Mouse (Mus musculus): ENCODE data around the gene Cetn2. TPM values are rescaled to one million over a fixed set of nuclear protein-coding genes. Genes with fewer than 3 reads are reported as not detected.

Cetn2 gene
- total and polyA plus RNA-seq, 2 experiments from 2014 or later: 41.4 to 95.5 TPM

GRCm38 (mm10) chrX:72918682-72919059 is 460 bp upstream of the Cetn2 start:
- no peaks in the 10 kb centered on the region for H3K36me3 ChIP-seq (ENCODE audit: insufficient read depth)
- DNase-seq (no peak), ATAC-seq (no peak)
- peak overlapping the region; percentile 24; the same call in 1 of the 2 replicates for H3K27ac ChIP-seq (ENCODE audit: low read depth, low read length)
- H3K9ac ChIP-seq: peak overlapping the region; percentile 42
- peak overlapping the region; percentile 54 for H3K4me2 ChIP-seq (ENCODE audit: low read depth)
- H3K27me3 ChIP-seq (ENCODE audit: insufficient read depth, low read length): no peaks in the 10 kb centered on the region
- no peaks in the 10 kb centered on the region for H3K4me1 ChIP-seq (ENCODE audit: insufficient read depth)
- H3K9me3 ChIP-seq (ENCODE audit: low read length): no peaks in the 10 kb centered on the region
- WGBS: 23% methylated on average over 6 of the region's 6 CpGs
- no peak for TF ChIP-seq CTCF (IDR thresholded peaks at IDR 0.05; ENCODE audit: low read depth)
- peak overlapping the region; percentile 47 for H3K4me3 ChIP-seq (ENCODE audit: low read depth, low read length)

GRCm38 (mm10) chrX:72911611-72912010 is 6.6 kb downstream of the Cetn2 start:
- Histone ChIP-seq H3K9ac (no peak overlapping the region), H3K36me3 (ENCODE audit: insufficient read depth) (no peaks in the 10 kb centered on the region), H3K9me3 (ENCODE audit: low read length) (no peaks in the 10 kb centered on the region), H3K27me3 (ENCODE audit: insufficient read depth, low read length) (no peaks in the 10 kb centered on the region), H3K4me1 (ENCODE audit: insufficient read depth) (no peaks in the 10 kb centered on the region), H3K27ac (ENCODE audit: low read depth, low read length) (no peak overlapping the region), H3K4me3 (ENCODE audit: low read depth, low read length) (no peak overlapping the region), H3K4me2 (ENCODE audit: low read depth) (no peak overlapping the region)
- DNase-seq (no peak), ATAC-seq (no peak)
- no peak for TF ChIP-seq CTCF (IDR thresholded peaks at IDR 0.05; ENCODE audit: low read depth)
- 72% methylated on average over 1 of the region's 1 CpGs for WGBS

- whole genome bisulfite sequencing: 14% methylated on average over 2 of the region's 2 CpGs
- peak; percentile 80 for ATAC-seq
- no peaks in the 10 kb centered on the region for H3K9me3 ChIP-seq (ENCODE audit: low read length)
- H3K4me2 ChIP-seq (ENCODE audit: low read depth): no peak overlapping the region
- H3K4me1 ChIP-seq (ENCODE audit: insufficient read depth): no peaks in the 10 kb centered on the region
- no peak overlapping the region for H3K27ac ChIP-seq (ENCODE audit: low read depth, low read length)
- H3K9ac ChIP-seq: no peak overlapping the region
- TF ChIP-seq CTCF (IDR thresholded peaks at IDR 0.05; ENCODE audit: low read depth): peak; percentile 63
- H3K27me3 ChIP-seq (ENCODE audit: insufficient read depth, low read length): no peaks in the 10 kb centered on the region
- peak; percentile 47 for DNase-seq
- H3K4me3 ChIP-seq (ENCODE audit: low read depth, low read length): no peak overlapping the region
- no peaks in the 10 kb centered on the region for H3K36me3 ChIP-seq (ENCODE audit: insufficient read depth)
Observed at GRCm38 (mm10) chrX:72908404-72908741, 9.8 kb downstream of the Cetn2 start.

GRCm38 (mm10) chrX:72907619-72908403 is 10.4 kb downstream of the Cetn2 start:
- no peaks in the 10 kb centered on the region for H3K4me1 ChIP-seq (ENCODE audit: insufficient read depth)
- ATAC-seq (peak; percentile 10; the same call in 1 of the 2 replicates), DNase-seq (no peak)
- H3K27ac ChIP-seq (ENCODE audit: low read depth, low read length): no peak overlapping the region
- no peaks in the 10 kb centered on the region for H3K9me3 ChIP-seq (ENCODE audit: low read length)
- H3K9ac ChIP-seq: no peak overlapping the region
- no peak overlapping the region for H3K4me3 ChIP-seq (ENCODE audit: low read depth, low read length)
- no peaks in the 10 kb centered on the region for H3K27me3 ChIP-seq (ENCODE audit: insufficient read depth, low read length)
- TF ChIP-seq CTCF (IDR thresholded peaks at IDR 0.05; ENCODE audit: low read depth): no peak
- H3K36me3 ChIP-seq (ENCODE audit: insufficient read depth): no peaks in the 10 kb centered on the region
- no peak overlapping the region for H3K4me2 ChIP-seq (ENCODE audit: low read depth)
- 79% methylated on average over 6 of the region's 6 CpGs for WGBS

GRCm38 (mm10) chrX:72902530-72902929 is 15.7 kb downstream of the Cetn2 start:
- WGBS: 34% methylated on average over 1 of the region's 1 CpGs
- TF ChIP-seq CTCF (IDR thresholded peaks at IDR 0.05; ENCODE audit: low read depth): peak; percentile 48; the same call in 1 of the 2 replicates
- no peak for ATAC-seq
- Histone ChIP-seq H3K9me3 (ENCODE audit: low read length) (no peaks in the 10 kb centered on the region), H3K27ac (ENCODE audit: low read depth, low read length) (no peak overlapping the region), H3K4me2 (ENCODE audit: low read depth) (no peak overlapping the region), H3K4me3 (ENCODE audit: low read depth, low read length) (no peak overlapping the region), H3K36me3 (ENCODE audit: insufficient read depth) (no peaks in the 10 kb centered on the region), H3K4me1 (ENCODE audit: insufficient read depth) (no peaks in the 10 kb centered on the region), H3K27me3 (ENCODE audit: insufficient read depth, low read length) (no peaks in the 10 kb centered on the region), H3K9ac (no peak overlapping the region)
- DNase-seq: peak; percentile 41

GRCm38 (mm10) chrX:72896055-72896437 is 22.2 kb downstream of the Cetn2 start:
- ATAC-seq: no peak
- Histone ChIP-seq H3K27me3 (ENCODE audit: insufficient read depth, low read length) (no peaks in the 10 kb centered on the region), H3K4me2 (ENCODE audit: low read depth) (peak overlapping the region; percentile 31; the same call in 1 of the 2 replicates), H3K9ac (no peak overlapping the region), H3K4me1 (ENCODE audit: insufficient read depth) (no peaks in the 10 kb centered on the region), H3K9me3 (ENCODE audit: low read length) (no peaks in the 10 kb centered on the region), H3K27ac (ENCODE audit: low read depth, low read length) (peak overlapping the region; percentile 54; the same call in 1 of the 2 replicates), H3K36me3 (ENCODE audit: insufficient read depth) (no peaks in the 10 kb centered on the region), H3K4me3 (ENCODE audit: low read depth, low read length) (no peak overlapping the region)
- DNase-seq: no peak
- 38% methylated on average over 1 of the region's 1 CpGs for WGBS
- no peak for TF ChIP-seq CTCF (IDR thresholded peaks at IDR 0.05; ENCODE audit: low read depth)

- DNase-seq: peak; percentile 82
- Histone ChIP-seq H3K4me2 (ENCODE audit: low read depth) (peak overlapping the region; percentile 31), H3K4me1 (ENCODE audit: insufficient read depth) (no peaks in the 10 kb centered on the region), H3K9me3 (ENCODE audit: low read length) (no peaks in the 10 kb centered on the region), H3K27ac (ENCODE audit: low read depth, low read length) (peak overlapping the region; percentile 59), H3K27me3 (ENCODE audit: insufficient read depth, low read length) (no peaks in the 10 kb centered on the region), H3K4me3 (ENCODE audit: low read depth, low read length) (no peak overlapping the region), H3K9ac (no peak overlapping the region), H3K36me3 (ENCODE audit: insufficient read depth) (no peaks in the 10 kb centered on the region)
- no peak for TF ChIP-seq CTCF (IDR thresholded peaks at IDR 0.05; ENCODE audit: low read depth)
- WGBS: 48% methylated on average over 5 of the region's 5 CpGs
- peak; percentile 98 for ATAC-seq
Observed at GRCm38 (mm10) chrX:72895388-72896054, 22.7 kb downstream of the Cetn2 start.

Other genes starting within 250 kb of the Cetn2 start
- 3.8 and 5.8 TPM in 2 replicates for gene Gabrq, start 93.2 kb downstream of the Cetn2 start, total RNA-seq (2014; rRNA removed)
- gene Gabrq, start 93.2 kb downstream of the Cetn2 start, polyA plus RNA-seq (2015; fragmentation: Nextera tagmentation; extraction: Ambion mirVana): 0.99 and 1.8 TPM in 2 replicates
- 49.1 and 49.9 TPM in 2 replicates for gene Nsdhl, start 146 bp upstream of the Cetn2 start, total RNA-seq (2014; rRNA removed)
- gene Nsdhl, start 146 bp upstream of the Cetn2 start, polyA plus RNA-seq (2015; fragmentation: Nextera tagmentation; extraction: Ambion mirVana): 41.7 and 44.8 TPM in 2 replicates
- 0.77 and 1.9 TPM in 2 replicates for gene Zfp185, start 68.9 kb upstream of the Cetn2 start, total RNA-seq (2014; rRNA removed)
- 0.80 and 1.2 TPM in 2 replicates for gene Zfp185, start 68.9 kb upstream of the Cetn2 start, polyA plus RNA-seq (2015; fragmentation: Nextera tagmentation; extraction: Ambion mirVana)
- 0.08 and 0.67 TPM in 2 replicates for gene Pnma5, start 118.7 kb upstream of the Cetn2 start, total RNA-seq (2014; rRNA removed)
- 0.14 and 0.22 TPM in 2 replicates for gene Pnma5, start 118.7 kb upstream of the Cetn2 start, polyA plus RNA-seq (2015; fragmentation: Nextera tagmentation; extraction: Ambion mirVana)
- 15.0 and 19.8 TPM in 2 replicates for gene Pnma3, start 146.4 kb upstream of the Cetn2 start, total RNA-seq (2014; rRNA removed)
- 2.4 and 3.4 TPM in 2 replicates for gene Pnma3, start 146.4 kb upstream of the Cetn2 start, polyA plus RNA-seq (2015; fragmentation: Nextera tagmentation; extraction: Ambion mirVana)
- gene Xlr4a, start 164.1 kb upstream of the Cetn2 start, total RNA-seq (2014; rRNA removed): not detected in 2 replicates
- 0.54 TPM in 1 of 2 replicates, not detected in the other for gene Xlr4a, start 164.1 kb upstream of the Cetn2 start, polyA plus RNA-seq (2015; fragmentation: Nextera tagmentation; extraction: Ambion mirVana)
- gene Xlr3a, start 178.7 kb upstream of the Cetn2 start, total RNA-seq (2014; rRNA removed): 2.3 and 2.7 TPM in 2 replicates
- 1.7 and 1.9 TPM in 2 replicates for gene Xlr3a, start 178.7 kb upstream of the Cetn2 start, polyA plus RNA-seq (2015; fragmentation: Nextera tagmentation; extraction: Ambion mirVana)
- 0.77 and 2.0 TPM in 2 replicates for gene Gm14685, start 198.6 kb upstream of the Cetn2 start, total RNA-seq (2014; rRNA removed)
- 0.73 and 0.77 TPM in 2 replicates for gene Gm14685, start 198.6 kb upstream of the Cetn2 start, polyA plus RNA-seq (2015; fragmentation: Nextera tagmentation; extraction: Ambion mirVana)
- gene Xlr5b, start 230.4 kb upstream of the Cetn2 start, total RNA-seq (2014; rRNA removed): not detected in 2 replicates
- gene Xlr5b, start 230.4 kb upstream of the Cetn2 start, polyA plus RNA-seq (2015; fragmentation: Nextera tagmentation; extraction: Ambion mirVana): not detected in 2 replicates
- gene DXBay18, start 231.0 kb upstream of the Cetn2 start, total RNA-seq (2014; rRNA removed): 0.95 and 1.3 TPM in 2 replicates
- 0.30 and 0.99 TPM in 2 replicates for gene DXBay18, start 231.0 kb upstream of the Cetn2 start, polyA plus RNA-seq (2015; fragmentation: Nextera tagmentation; extraction: Ambion mirVana)

Data from forebrain, postnatal 0 days (tissue).